Mouse (Mus musculus): Measurements from ENCODE around the gene Guk1.

Guk1 gene

DNA sequence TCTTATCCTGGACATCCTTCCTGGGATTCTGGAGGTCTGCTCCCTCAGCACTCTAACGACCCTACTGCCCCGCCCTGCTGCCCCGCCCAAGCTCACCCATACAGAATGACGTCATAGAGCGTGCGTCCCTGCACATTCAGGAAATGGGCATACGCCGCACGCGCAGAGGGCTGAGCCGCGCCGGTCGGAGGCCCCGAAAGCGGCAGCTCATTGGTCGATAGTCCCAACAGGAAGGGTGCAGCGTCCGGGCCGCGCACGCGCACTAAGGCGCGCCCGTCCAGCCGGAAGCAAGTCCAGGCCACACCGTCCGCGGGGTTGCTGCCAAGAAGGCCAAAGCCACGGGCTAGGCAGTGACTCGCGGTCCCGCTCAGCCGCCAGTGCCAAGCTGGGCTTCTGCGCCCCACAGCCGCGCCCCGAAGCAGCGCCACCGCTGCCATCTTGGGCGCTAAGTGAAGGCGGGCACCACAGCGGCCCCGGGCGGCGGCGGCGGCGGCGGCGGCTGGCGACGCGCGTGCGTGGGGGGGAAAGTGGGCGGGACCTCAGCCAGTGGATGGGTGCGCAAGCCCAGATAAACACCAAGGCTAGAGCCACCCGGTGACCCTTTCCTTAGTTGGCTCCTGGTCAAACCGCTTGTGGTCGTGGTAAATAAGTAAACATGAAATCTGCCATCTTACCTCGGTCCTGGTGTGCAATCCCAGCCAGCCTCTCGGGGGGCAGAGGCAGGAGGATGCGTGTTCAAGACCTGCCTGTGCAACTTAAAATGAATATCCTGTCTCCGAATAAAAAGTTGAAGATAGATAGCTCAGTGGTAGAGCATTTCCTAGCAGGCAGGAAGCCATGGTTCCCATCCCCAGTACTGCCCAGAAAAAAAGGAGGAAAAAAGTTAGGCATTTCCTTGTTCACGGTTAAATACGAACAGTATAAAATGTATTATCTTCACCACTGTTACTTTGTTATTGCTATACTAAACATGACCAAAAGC, 28.5 kb downstream of the Guk1 start, which contains the start of gene Iba57:
TSS of gene Iba57 (minus strand) at position 485 of the 982 bp plus-strand sequence.
- DNase-seq (ENCODE audit: low read depth): peak; percentile 97

DNA sequence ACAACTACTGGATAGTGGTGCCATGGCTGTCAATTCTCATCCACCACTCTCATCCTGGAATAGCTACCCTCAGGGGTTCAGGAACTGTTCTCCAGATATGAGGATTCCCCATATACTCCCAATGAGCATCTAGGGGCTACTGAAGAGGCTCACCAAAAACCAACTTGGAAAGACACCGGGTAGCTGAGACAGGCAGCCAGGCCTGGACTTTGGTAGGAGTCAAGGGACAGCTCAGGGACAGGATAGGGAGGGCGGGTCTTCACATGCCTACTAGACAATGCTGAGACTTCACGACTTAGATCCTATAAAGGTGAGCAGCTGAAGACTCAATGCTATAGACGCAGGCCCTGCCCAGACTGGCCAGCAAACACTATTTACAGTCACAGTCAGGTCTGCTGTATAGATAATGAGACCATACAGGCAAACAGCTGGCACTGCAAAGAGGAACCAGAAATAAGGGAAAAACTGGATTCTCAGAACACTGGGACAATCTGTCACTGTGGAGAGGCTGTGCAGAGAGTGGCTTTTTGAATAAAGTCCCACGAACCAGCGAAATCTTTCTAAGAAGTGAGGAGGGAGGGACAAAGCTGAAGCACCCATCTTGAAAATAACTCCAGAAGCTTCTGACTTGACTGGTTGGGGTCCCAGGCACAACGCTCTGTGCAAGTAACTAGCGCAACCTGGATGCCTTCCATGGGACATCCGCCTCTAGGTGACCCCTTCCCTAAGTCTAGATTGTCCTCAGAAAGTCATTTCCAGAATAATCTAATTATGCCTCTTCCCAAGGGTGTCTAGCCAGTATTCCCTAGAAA, 29.4 kb downstream of the Guk1 start:
- DNase-seq (ENCODE audit: low read depth): no peak

- DNase-seq (ENCODE audit: low read depth): no peak
Measured at GRCm38 (mm10) chr11:59161398-59161797, 30.6 kb downstream of the Guk1 start.

- no peak for DNase-seq (ENCODE audit: low read depth)
Measured at GRCm38 (mm10) chr11:59159558-59159957, 32.5 kb downstream of the Guk1 start.

GRCm38 (mm10) chr11:59159099-59159498, 32.9 kb downstream of the Guk1 start:
- no peak for DNase-seq (ENCODE audit: low read depth)

DNA sequence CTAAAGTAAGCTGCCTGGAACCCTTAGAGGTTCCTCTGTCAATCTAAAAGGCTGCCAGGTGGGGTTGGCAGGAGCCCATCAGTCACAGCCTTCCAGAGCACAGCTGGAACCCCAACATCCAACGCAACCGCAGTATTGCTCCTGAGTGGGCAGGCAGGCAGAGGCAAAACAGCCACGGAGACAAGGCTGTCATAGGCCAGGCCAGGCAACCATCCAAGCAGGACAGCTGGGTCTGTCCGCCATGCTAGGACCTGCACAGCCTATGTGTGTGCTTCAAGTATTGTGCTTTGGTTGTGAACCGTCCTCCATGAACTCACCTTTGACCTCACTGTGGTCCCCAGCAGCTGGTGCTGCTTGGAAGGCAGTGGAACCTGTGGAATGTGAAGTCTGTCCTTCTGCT, 36.1 kb downstream of the Guk1 start:
- DNase-seq (ENCODE audit: low read depth): no peak

- no peak for DNase-seq (ENCODE audit: low read depth)
Measured at GRCm38 (mm10) chr11:59154220-59154619, 37.8 kb downstream of the Guk1 start.

GRCm38 (mm10) chr11:59151729-59152128, 40.3 kb downstream of the Guk1 start:
- no peak for DNase-seq (ENCODE audit: low read depth)

GRCm38 (mm10) chr11:59149302-59149701, 42.7 kb downstream of the Guk1 start:
- no peak for DNase-seq (ENCODE audit: low read depth)

DNA sequence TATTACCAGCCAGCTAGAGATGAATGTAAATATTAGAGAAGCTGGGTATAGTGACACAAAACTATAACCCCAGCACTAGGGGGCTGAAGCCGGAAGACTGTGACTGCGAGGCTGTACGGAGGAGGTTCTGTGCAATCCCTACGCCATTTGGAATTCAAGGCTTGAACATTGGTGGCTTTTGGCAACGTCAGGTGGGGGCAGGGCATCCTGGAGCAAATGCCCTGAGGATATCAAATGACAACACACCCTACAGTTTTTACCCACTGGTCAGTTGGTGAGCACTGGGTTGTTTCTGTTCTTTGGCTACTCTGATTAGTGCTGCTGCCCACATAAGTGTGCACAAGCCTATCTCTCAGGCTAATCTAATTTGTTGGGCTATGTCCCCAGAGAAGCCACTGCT, 49.0 kb downstream of the Guk1 start:
- DNase-seq (ENCODE audit: low read depth): no peak

- DNase-seq (ENCODE audit: low read depth): no peak
Measured at GRCm38 (mm10) chr11:59141772-59142370, 50.1 kb downstream of the Guk1 start.

GRCm38 (mm10) chr11:59138537-59139486, 53.2 kb downstream of the Guk1 start:
- DNase-seq (ENCODE audit: low read depth): no peak

DNA sequence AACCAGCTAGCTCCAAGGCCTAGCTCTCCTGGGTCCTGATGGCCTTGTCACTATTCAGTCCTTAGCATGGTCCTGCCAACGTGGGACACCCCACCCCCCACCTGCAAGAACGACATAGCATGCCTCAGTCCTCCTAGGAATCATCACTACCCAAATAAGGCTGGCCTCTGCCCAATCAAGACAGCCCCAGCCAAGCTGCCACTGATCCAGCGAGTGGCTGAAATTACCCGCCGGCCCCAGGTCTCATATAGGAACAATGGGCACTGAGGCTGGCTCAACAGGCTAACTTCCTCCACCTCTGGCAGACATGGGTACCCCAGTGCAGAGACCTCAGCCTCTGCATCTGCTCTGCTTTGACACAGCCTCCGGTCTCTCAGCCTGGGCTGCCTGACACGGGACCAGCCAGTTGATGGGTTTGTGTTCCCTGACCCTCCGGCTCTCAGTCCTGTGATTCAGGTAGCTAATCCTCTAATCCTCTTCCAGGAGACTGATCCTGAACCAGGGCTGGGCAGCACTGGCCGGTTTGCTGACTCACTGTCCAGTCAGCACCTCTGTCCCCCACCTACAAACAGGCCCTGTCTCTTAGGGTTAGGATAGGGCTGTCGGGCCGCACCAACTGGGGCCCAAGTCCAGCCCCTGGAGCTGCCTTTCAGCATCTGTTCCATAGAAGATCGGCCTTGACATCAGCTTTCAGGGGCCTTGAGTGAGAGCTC, 54.9 kb downstream of the Guk1 start:
- no peak for DNase-seq (ENCODE audit: low read depth)

DNA sequence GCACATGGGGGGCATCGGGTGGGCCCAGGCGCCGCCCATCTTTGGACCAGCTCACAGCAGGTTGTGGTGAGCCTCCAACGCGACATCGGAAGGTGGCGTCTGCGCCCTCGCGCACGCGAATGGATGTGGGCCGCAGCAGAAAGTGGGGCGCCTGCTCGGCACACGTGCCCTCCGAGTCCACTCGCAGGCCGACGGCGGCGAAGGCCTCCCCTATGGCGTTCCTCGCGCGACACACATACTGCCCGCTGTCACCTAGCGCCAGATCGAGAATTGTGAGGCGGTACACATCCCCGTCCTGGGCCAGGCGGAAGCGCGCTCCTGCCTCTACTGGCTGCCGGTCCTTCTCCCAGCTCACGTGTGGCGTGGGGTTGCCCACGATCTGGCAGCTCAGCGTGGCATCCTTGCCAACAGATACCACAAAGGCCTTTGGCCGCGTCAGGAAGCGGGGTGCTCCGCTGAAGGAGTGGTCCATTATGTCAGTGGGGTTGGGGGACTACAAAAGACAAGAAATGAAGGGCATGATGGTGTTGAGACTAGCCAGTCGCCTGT, 56.0 kb downstream of the Guk1 start, which contains the start of gene Obscn:
TSS of gene Obscn (minus strand) at position 499 of the 549 bp plus-strand sequence.
- DNase-seq (ENCODE audit: low read depth): no peak

DNA sequence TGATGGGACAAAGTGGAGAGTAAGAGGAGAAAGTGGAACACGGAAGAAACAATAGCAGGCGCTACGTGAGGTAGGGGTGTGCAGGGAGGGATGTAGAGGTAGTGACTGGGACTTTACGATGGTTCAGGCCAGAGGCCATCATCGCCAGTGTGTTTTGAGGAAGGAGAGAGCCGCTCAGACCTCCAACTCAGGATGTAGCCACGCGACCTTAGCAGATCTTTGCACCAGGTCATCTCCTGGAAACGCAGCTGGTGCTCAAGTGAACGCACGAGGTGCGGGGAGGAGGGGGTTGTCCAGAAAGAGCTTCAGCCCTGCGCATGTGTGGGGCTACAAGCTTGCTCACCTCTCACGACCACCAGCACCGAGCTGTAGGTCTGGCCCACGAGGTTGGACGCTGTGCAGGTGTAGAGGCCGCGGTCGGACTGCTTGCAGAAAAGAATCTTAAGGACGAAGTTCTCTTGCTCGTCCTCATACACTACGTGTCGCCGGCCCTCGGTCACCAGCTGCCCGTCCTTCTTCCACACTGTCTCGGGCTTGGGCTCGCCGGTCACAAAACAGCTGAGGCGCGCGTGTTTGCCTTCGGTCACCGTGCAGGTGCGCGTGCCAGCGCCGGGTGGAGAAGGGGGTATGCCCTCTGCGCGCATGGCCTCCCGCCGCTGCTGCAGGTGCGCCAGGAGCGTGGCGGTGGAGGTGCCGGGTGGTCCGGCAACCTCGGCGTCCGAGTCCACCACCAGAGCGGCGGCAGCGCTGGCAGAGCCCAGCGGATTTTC, 56.8 kb downstream of the Guk1 start:
- no peak for DNase-seq (ENCODE audit: low read depth)

DNA sequence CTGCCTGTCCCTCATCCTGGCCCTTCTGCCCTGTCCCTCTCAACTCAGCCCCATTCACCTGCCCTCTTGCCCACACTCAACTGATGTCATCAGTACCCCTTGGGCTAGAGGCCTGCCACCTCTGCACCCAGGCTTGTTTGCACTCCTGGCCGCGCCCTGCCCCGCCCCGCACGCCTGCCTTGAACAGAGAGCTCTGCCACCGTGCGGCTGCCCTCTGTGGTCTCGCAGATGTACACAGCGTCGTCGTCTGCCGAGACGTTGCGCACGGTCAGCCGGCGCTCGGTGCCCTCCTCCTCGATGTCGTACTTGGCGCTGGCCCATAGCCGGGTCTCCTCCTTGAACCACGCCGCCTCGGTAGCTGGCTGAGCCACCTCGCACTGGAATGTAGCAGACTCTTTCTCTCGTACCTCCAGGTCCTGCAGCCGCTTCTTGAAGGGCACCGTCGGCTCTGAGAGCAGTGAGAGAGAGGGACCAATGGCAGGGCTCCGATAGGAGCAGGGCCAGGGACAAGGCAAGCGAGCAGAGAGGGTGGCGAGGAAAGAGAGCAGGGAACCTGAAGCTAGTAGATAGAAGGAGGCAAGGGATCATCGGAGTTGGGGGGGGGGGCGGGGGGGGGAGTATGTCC, 57.5 kb downstream of the Guk1 start:
- DNase-seq (ENCODE audit: low read depth): no peak

Data from fibroblast of lung, adult 2 months (primary cell).